Mouse (Mus musculus) left cerebral cortex, postnatal 14 days (tissue): Measurements from ENCODE around the gene Grb7. TPM values are rescaled to one million over a fixed set of nuclear protein-coding genes. Genes with fewer than 3 reads are reported as not detected.

Experiments used
- DNase-seq, 2 experiments: peaks; one replicate each; pipeline ENCODE4 v3.0.0; 2021 to 2022; ENCODE audit warnings: low spot score in 2 of 2, mixed read lengths in 1 of 2
- intact Hi-C: fragments of 180-260 bp; cut with DNase I; formaldehyde crosslinking; loops from one replicate; pipeline ENCODE4 v1.15.1; 2025
- total RNA-seq, 2 experiments: library from RNA; stranded (reverse); gene quantifications; 2 replicates each; pipeline ENCODE4 v1.2.3; 2021

Grb7 gene
- total RNA-seq, 2 experiments from 2014 or later, result 1.6 to 4.4 TPM

DNA sequence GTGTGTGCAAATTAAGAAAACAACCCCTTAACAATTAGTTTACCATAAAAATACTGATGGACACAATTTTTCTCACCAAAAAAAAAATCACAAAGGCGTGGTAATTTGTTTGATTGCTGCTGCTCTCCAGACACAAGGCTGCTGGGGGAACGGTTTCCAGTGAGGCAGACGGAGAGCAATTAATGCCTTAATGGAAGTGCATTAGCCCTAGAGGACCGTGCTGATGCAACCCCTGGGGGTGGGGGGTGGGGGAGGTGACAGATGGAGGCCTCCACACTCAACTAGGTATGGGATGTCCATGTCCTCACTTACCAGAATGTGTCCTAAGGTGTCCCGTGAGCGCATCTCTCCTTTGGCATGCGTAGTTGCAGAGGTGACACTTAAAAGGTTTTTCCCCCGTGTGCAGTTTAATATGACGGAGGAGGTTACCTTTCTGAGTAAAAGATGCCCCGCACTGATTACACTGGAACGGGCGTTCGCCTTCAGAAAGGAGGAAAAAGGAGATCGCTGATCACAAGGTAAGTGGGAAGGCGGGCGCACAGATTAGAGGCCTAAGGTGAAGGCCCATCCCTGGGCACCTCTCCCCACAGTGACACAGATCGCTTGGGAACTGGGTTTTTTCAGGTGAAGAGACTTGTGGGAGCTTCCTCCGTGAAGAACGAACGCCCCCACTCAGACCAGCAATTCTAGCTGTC is 42.5 kb downstream of the Grb7 start:
- no peak for DNase-seq
- intact Hi-C loops, result no loop called here

DNA sequence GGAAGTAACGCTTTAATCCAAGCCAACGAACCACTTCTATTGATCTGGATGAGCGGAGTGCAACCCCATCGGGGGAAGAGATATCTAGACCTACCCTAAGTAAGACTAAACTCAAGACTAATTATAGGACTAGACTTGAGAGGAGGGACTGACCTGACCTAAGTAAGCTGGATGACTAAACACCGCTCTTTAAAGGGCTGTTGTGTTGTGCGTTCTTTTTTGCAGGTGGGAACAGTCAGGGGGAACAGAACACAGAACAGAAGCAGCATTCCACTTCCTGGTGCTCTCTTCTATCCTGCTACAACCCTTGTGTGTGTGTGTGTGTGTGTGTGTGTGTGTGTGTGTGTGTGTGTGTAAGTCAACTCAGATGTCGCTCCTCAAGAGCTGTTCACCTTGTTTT is 45.4 kb downstream of the Grb7 start:
- intact Hi-C loops, result no loop called here
- no peak for DNase-seq

DNA sequence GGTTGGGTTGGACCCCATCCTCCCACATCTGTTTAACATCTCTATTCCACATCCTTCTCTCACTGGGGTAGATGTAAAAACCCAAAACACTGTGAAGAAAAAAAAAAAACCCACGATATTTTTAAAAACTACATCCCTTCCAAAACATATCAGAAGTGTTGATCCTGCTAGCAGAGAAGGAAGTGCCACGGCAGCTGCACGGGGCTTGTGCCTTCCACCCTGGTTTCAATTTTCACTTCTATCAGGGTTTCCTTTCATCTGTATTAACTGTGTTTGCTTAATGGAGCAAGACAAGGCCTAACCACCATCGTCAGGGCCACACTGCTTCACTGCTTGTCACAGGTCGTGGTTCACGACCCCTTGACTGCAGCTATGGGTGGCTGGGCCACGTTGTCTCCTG is 46.8 kb downstream of the Grb7 start:
- no peak for DNase-seq
- intact Hi-C loops, result no loop called here

DNA sequence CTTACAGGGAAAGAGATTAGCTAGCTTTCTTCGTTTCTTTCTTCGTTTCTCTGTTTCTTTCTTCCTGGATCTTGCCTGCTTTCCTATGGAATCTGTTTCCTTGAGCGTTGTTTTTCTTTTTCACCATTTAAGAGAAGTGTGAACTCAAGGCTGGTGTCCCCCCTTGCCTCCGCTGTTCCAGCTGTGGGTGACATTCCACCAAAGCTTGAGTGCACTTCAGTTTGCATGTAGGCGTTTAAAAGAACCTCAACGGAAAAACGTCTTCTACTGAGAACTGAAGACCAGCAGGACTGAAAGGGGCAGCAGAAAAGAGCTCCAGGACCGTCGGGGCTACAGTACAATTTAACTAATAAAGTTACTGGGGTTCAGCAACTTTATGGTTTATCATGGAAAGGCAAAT is 47.2 kb downstream of the Grb7 start:
- DNase-seq, result no peak
- intact Hi-C loops, result no loop called here

DNA sequence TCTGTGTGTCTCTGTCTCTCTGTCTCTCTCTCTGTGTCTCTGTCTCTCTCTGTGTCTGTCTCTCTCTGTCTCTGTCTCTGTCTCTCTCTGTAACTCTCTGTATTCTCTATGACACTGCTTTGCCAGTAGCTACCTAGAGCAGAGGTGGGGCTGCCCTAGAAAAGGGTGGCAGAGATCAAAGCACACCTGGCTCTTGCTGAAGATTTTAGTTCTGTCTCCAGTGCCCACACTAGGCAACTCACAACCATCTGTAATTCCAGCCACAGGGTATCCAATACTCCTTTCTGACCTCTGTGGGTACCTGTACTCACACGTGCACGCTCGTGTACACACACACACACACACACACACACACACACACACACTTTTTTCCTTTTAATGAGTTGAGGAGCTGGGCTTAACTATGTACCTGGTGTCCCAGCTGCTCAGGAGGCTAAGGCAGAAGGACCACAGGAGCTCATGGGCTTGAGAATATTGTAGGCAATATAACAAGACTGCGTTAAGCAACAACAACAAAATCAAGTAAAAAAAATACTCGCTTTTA is 49.1 kb downstream of the Grb7 start:
- no peak for DNase-seq
- intact Hi-C loops, result no loop called here

DNA sequence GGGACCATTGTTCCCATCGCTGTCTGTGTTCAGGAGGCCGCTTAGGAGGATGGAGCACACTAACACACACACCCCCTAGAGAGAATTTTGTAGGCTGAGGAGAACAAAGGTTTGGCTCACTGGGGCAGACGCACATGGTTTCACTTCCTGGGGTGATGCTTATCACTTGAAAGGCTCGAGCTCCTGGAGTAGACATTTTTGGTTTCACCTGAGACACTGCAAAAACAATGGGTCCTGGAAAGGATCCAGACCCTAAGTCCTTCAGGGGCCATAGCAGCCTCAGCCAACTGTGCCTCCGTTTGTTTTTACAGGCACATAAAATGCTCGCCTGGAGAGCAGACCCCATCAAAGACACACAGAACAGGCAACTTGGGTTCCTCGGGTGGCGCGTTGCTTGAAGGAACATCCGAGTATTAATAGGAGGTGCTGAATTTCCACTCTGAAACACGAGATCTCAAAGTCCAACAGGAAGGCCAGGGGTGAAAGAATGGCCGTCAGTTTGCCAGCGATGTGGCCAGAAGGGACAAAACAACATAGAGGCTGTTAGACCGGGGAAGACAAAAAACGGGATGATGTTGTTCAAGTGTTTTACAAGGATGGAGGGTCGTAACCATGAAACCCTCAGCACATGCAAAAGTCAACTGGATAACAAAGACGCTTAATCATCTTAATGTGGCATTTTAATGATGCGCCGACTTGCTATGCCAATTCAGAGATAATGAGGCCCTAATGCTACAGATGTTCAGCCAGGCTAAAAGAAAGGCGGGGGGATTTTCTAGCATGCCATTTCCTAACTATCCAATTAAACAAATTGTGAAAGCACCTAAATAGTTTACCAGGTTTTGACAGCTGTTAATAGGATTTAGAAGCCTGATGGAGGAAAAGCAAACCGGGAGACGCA is 51.4 kb downstream of the Grb7 start:
- DNase-seq, result no peak
- intact Hi-C loops, result no loop called here

DNA sequence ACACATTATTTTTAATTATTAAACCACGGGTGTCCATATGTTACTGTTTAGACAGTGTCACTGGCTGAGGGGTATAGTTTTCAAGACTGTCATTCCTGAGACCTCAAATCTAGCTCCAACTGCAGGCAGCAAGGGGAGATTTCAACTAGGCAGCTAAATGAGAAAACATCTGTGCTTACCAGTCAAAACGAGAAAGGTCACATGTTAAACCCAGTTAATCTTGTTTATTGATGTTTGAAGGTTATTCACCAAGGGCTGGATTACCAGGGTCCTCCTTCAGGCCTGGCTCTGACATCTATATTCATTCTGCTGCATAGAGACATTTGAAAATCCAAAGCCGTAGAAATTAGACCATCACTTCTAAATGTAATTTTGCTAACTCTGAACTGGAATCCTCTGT is 58.7 kb downstream of the Grb7 start:
- no peak for DNase-seq
- intact Hi-C loops, result no loop called here

Other genes with a start within 250 kb of the Grb7 start
- gene Cdk12, start 243.3 kb upstream of the Grb7 start, total RNA-seq, result 10 to 100 TPM; 34.2 to 34.8 TPM
- 10 to 100 TPM; 65.9 to 67.1 TPM for gene Neurod2, start 116.7 kb upstream of the Grb7 start, total RNA-seq
- gene Ppp1r1b, start 98.0 kb upstream of the Grb7 start, total RNA-seq, result 100 to 1,000 TPM; 101 to 133 TPM
- gene Stard3, start 88.0 kb upstream of the Grb7 start, total RNA-seq, result 10 to 100 TPM; 24.9 to 27.2 TPM
- 10 to 100 TPM in 1 of 2 experiments, 1 to 10 TPM in 1; 8.8 to 13.1 TPM for gene Tcap, start 62.6 kb upstream of the Grb7 start, total RNA-seq
- gene Pnmt, start 59.9 kb upstream of the Grb7 start, total RNA-seq, result 1 to 10 TPM in 1 of 2 experiments, under 1 TPM in 1; 0.78 to 1.0 TPM
- gene Pgap3, start 45.9 kb upstream of the Grb7 start, total RNA-seq, result 10 to 100 TPM; 10.7 to 11.1 TPM
- 1 to 10 TPM; 2.0 to 3.2 TPM for gene Erbb2, start 33.9 kb upstream of the Grb7 start, total RNA-seq
- 100 to 1,000 TPM; 105 to 106 TPM for gene Mien1, start 7.4 kb upstream of the Grb7 start, total RNA-seq
- under 1 TPM; 0.21 to 0.62 TPM for gene Ikzf3, start 99.6 kb downstream of the Grb7 start, total RNA-seq
- gene Zpbp2, start 104.7 kb downstream of the Grb7 start, total RNA-seq, result not detected
- gene Ormdl3, start 141.0 kb downstream of the Grb7 start, total RNA-seq, result 10 to 100 TPM; 44.6 to 49.4 TPM
- gene Lrrc3c, start 151.9 kb downstream of the Grb7 start, total RNA-seq, result not detected
- gene Gm12355, start 179.3 kb downstream of the Grb7 start, total RNA-seq, result 10 to 100 TPM; 10.3 to 12.7 TPM
- under 1 TPM; 0.31 to 0.38 TPM for gene Gsdma3, start 180.0 kb downstream of the Grb7 start, total RNA-seq
- gene Gsdma2, start 200.4 kb downstream of the Grb7 start, total RNA-seq, result not detected
- gene Gsdma, start 218.0 kb downstream of the Grb7 start, total RNA-seq, result not detected
- 100 to 1,000 TPM; 128 to 134 TPM for gene Psmd3, start 236.2 kb downstream of the Grb7 start, total RNA-seq